Mouse (Mus musculus) urinary bladder, postnatal 10 days (tissue): Measurements from ENCODE around the gene St8sia4.
"Not testable (repeated sequence)": the region's sequence is repeated elsewhere in the genome, so short reads cannot be mapped to it uniquely, and the experiment has no call there.

Experiments used
- DNase-seq: peaks from one replicate; pipeline ENCODE4 v3.0.0; 2022; ENCODE audit warnings: low spot score

Gene St8sia4

GRCm38 (mm10) chr1:95591101-95591500 lies 76.3 kb downstream of the St8sia4 start:
- DNase-seq, result no peak

GRCm38 (mm10) chr1:95590108-95590507 lies 77.3 kb downstream of the St8sia4 start:
- no peak for DNase-seq

GRCm38 (mm10) chr1:95589471-95589870 lies 77.9 kb downstream of the St8sia4 start:
- DNase-seq, result no peak

GRCm38 (mm10) chr1:95583310-95583709 lies 84.1 kb downstream of the St8sia4 start:
- DNase-seq, result no peak

GRCm38 (mm10) chr1:95582264-95582663 lies 85.1 kb downstream of the St8sia4 start:
- DNase-seq, result no peak

- no peak for DNase-seq
These were observed 94.5 kb downstream of the St8sia4 start for GRCm38 (mm10) chr1:95572619-95573540.

- no peak for DNase-seq
These were observed 96.3 kb downstream of the St8sia4 start for GRCm38 (mm10) chr1:95571106-95571505.

- not testable (repeated sequence) for DNase-seq
These were observed 112.8 kb downstream of the St8sia4 start for GRCm38 (mm10) chr1:95554556-95554955.

- DNase-seq, result no peak
These were observed 125.9 kb downstream of the St8sia4 start for GRCm38 (mm10) chr1:95541460-95541859.
